Mouse (Mus musculus): ENCODE results near the gene Prmt3. TPM values are rescaled to one million over a fixed set of nuclear protein-coding genes. Genes with fewer than 3 reads are reported as not detected.

Prmt3 gene
- polyA plus RNA-seq, 1 experiment from 2014 or later = 55.0 TPM

- DNase-seq (ENCODE audit: low spot score) (no peak), ATAC-seq (ENCODE audit: insufficient read depth, low FRiP score, low TSS enrichment) (no peak)
- no peaks in the 10 kb centered on the region for H3K9me3 ChIP-seq (ENCODE audit: control insufficient read depth, low read length)
- 0 out of 2 replicates have a peak, but pooled peaks cover 3% of the 10 kb centered on the region for H3K36me3 ChIP-seq (ENCODE audit: control insufficient read depth, insufficient read depth, low read length)
- no peaks in the 10 kb centered on the region for H3K27me3 ChIP-seq (ENCODE audit: control insufficient read depth, insufficient read depth, low read length)
- H3K4me1 ChIP-seq (ENCODE audit: control insufficient read depth, insufficient read depth, low read length) = no peaks in the 10 kb centered on the region
- no peak overlapping the region for H3K4me2 ChIP-seq (ENCODE audit: low read depth)
- H3K9ac ChIP-seq (ENCODE audit: low read length) = no peak overlapping the region
- 95% methylated on average over 2 of the region's 2 CpGs for WGBS
- no peak overlapping the region for H3K27ac ChIP-seq (ENCODE audit: low read depth, low read length)
- H3K4me3 ChIP-seq (ENCODE audit: low read depth, low read length) = no peak overlapping the region
These were observed 4.9 kb downstream of the Prmt3 start for GRCm38 (mm10) chr7:49783017-49783416.

- H3K4me2 ChIP-seq (ENCODE audit: low read depth) = no peak overlapping the region
These were observed 7.0 kb downstream of the Prmt3 start for GRCm38 (mm10) chr7:49785141-49785540.

GRCm38 (mm10) chr7:49786618-49787382, 8.7 kb downstream of the Prmt3 start:
- no peak overlapping the region for H3K27ac ChIP-seq (ENCODE audit: low read depth, low read length)
- H3K4me1 ChIP-seq (ENCODE audit: control insufficient read depth, insufficient read depth, low read length) = no peaks in the 10 kb centered on the region
- H3K27me3 ChIP-seq (ENCODE audit: control insufficient read depth, insufficient read depth, low read length) = no peaks in the 10 kb centered on the region
- H3K36me3 ChIP-seq (ENCODE audit: control insufficient read depth, insufficient read depth, low read length) = 0 out of 2 replicates have a peak, but pooled peaks cover 3% of the 10 kb centered on the region
- DNase-seq (ENCODE audit: low spot score) (peak; percentile 82), ATAC-seq (ENCODE audit: insufficient read depth, low FRiP score, low TSS enrichment) (peak; percentile 74)
- H3K4me2 ChIP-seq (ENCODE audit: low read depth) = no peak overlapping the region
- H3K4me3 ChIP-seq (ENCODE audit: low read depth, low read length) = no peak overlapping the region
- no peaks in the 10 kb centered on the region for H3K9me3 ChIP-seq (ENCODE audit: control insufficient read depth, low read length)
- whole genome bisulfite sequencing = 54% methylated on average over 12 of the region's 12 CpGs
- no peak overlapping the region for H3K9ac ChIP-seq (ENCODE audit: low read length)

More at GRCm38 (mm10) chr7:49785141-49785540, 7.0 kb downstream of the Prmt3 start:
- Histone ChIP-seq H3K4me1 (ENCODE audit: control insufficient read depth, insufficient read depth, low read length) (no peaks in the 10 kb centered on the region), H3K36me3 (ENCODE audit: control insufficient read depth, insufficient read depth, low read length) (0 out of 2 replicates have a peak, but pooled peaks cover 3% of the 10 kb centered on the region), H3K27me3 (ENCODE audit: control insufficient read depth, insufficient read depth, low read length) (no peaks in the 10 kb centered on the region), H3K27ac (ENCODE audit: low read depth, low read length) (no peak overlapping the region), H3K4me3 (ENCODE audit: low read depth, low read length) (no peak overlapping the region), H3K9me3 (ENCODE audit: control insufficient read depth, low read length) (no peaks in the 10 kb centered on the region), H3K9ac (ENCODE audit: low read length) (no peak overlapping the region)
- ATAC-seq (ENCODE audit: insufficient read depth, low FRiP score, low TSS enrichment) = no peak
- no peak for DNase-seq (ENCODE audit: low spot score)
- WGBS = 93% methylated on average over 7 of the region's 7 CpGs

GRCm38 (mm10) chr7:49787383-49787645, 9.2 kb downstream of the Prmt3 start:
- H3K9me3 ChIP-seq (ENCODE audit: control insufficient read depth, low read length) = no peaks in the 10 kb centered on the region
- H3K27ac ChIP-seq (ENCODE audit: low read depth, low read length) = no peak overlapping the region
- ATAC-seq (ENCODE audit: insufficient read depth, low FRiP score, low TSS enrichment) = no peak
- no peak overlapping the region for H3K4me3 ChIP-seq (ENCODE audit: low read depth, low read length)
- H3K4me2 ChIP-seq (ENCODE audit: low read depth) = no peak overlapping the region
- DNase-seq (ENCODE audit: low spot score) = no peak
- WGBS = 94% methylated on average over 3 of the region's 3 CpGs
- no peaks in the 10 kb centered on the region for H3K27me3 ChIP-seq (ENCODE audit: control insufficient read depth, insufficient read depth, low read length)
- H3K4me1 ChIP-seq (ENCODE audit: control insufficient read depth, insufficient read depth, low read length) = no peaks in the 10 kb centered on the region
- H3K9ac ChIP-seq (ENCODE audit: low read length) = no peak overlapping the region
- no peaks in the 10 kb centered on the region for H3K36me3 ChIP-seq (ENCODE audit: control insufficient read depth, insufficient read depth, low read length)

GRCm38 (mm10) chr7:49794304-49794703, 16.2 kb downstream of the Prmt3 start:
- Histone ChIP-seq H3K27me3 (ENCODE audit: control insufficient read depth, insufficient read depth, low read length) (no peaks in the 10 kb centered on the region), H3K4me1 (ENCODE audit: control insufficient read depth, insufficient read depth, low read length) (no peaks in the 10 kb centered on the region), H3K27ac (ENCODE audit: low read depth, low read length) (no peak overlapping the region), H3K4me2 (ENCODE audit: low read depth) (no peak overlapping the region), H3K4me3 (ENCODE audit: low read depth, low read length) (no peak overlapping the region), H3K36me3 (ENCODE audit: control insufficient read depth, insufficient read depth, low read length) (no peaks in the 10 kb centered on the region), H3K9me3 (ENCODE audit: control insufficient read depth, low read length) (no peaks in the 10 kb centered on the region), H3K9ac (ENCODE audit: low read length) (no peak overlapping the region)
- ATAC-seq (ENCODE audit: insufficient read depth, low FRiP score, low TSS enrichment) = no peak
- whole genome bisulfite sequencing = 86% methylated on average over 2 of the region's 2 CpGs
- DNase-seq (ENCODE audit: low spot score) = no peak

GRCm38 (mm10) chr7:49797171-49797570, 19.0 kb downstream of the Prmt3 start:
- no peaks in the 10 kb centered on the region for H3K9me3 ChIP-seq (ENCODE audit: control insufficient read depth, low read length)
- ATAC-seq (ENCODE audit: insufficient read depth, low FRiP score, low TSS enrichment) (no peak), DNase-seq (ENCODE audit: low spot score) (no peak)
- no peaks in the 10 kb centered on the region for H3K4me1 ChIP-seq (ENCODE audit: control insufficient read depth, insufficient read depth, low read length)
- H3K4me2 ChIP-seq (ENCODE audit: low read depth) = no peak overlapping the region
- no peaks in the 10 kb centered on the region for H3K36me3 ChIP-seq (ENCODE audit: control insufficient read depth, insufficient read depth, low read length)
- no peaks in the 10 kb centered on the region for H3K27me3 ChIP-seq (ENCODE audit: control insufficient read depth, insufficient read depth, low read length)
- WGBS = 83% methylated on average over 1 of the region's 1 CpGs
- no peak overlapping the region for H3K4me3 ChIP-seq (ENCODE audit: low read depth, low read length)
- no peak overlapping the region for H3K9ac ChIP-seq (ENCODE audit: low read length)
- no peak overlapping the region for H3K27ac ChIP-seq (ENCODE audit: low read depth, low read length)

GRCm38 (mm10) chr7:49803511-49803910, 25.4 kb downstream of the Prmt3 start:
- Histone ChIP-seq H3K36me3 (ENCODE audit: control insufficient read depth, insufficient read depth, low read length) (peaks cover under 1% of the 10 kb centered on the region), H3K27me3 (ENCODE audit: control insufficient read depth, insufficient read depth, low read length) (no peaks in the 10 kb centered on the region), H3K9ac (ENCODE audit: low read length) (no peak overlapping the region), H3K27ac (ENCODE audit: low read depth, low read length) (no peak overlapping the region), H3K4me3 (ENCODE audit: low read depth, low read length) (no peak overlapping the region), H3K4me1 (ENCODE audit: control insufficient read depth, insufficient read depth, low read length) (no peaks in the 10 kb centered on the region), H3K4me2 (ENCODE audit: low read depth) (no peak overlapping the region), H3K9me3 (ENCODE audit: control insufficient read depth, low read length) (no peaks in the 10 kb centered on the region)
- no peak for ATAC-seq (ENCODE audit: insufficient read depth, low FRiP score, low TSS enrichment)
- no peak for DNase-seq (ENCODE audit: low spot score)
- 91% methylated on average over 6 of the region's 6 CpGs for WGBS

GRCm38 (mm10) chr7:49804638-49805165, 26.6 kb downstream of the Prmt3 start:
- Histone ChIP-seq H3K4me1 (ENCODE audit: control insufficient read depth, insufficient read depth, low read length) (no peaks in the 10 kb centered on the region), H3K4me3 (ENCODE audit: low read depth, low read length) (no peak overlapping the region), H3K9me3 (ENCODE audit: control insufficient read depth, low read length) (no peaks in the 10 kb centered on the region), H3K4me2 (ENCODE audit: low read depth) (no peak overlapping the region), H3K36me3 (ENCODE audit: control insufficient read depth, insufficient read depth, low read length) (peaks cover 2% of the 10 kb centered on the region), H3K27me3 (ENCODE audit: control insufficient read depth, insufficient read depth, low read length) (no peaks in the 10 kb centered on the region), H3K27ac (ENCODE audit: low read depth, low read length) (no peak overlapping the region), H3K9ac (ENCODE audit: low read length) (no peak overlapping the region)
- 82% methylated on average over 5 of the region's 5 CpGs for whole genome bisulfite sequencing
- DNase-seq (ENCODE audit: low spot score) = no peak
- ATAC-seq (ENCODE audit: insufficient read depth, low FRiP score, low TSS enrichment) = no peak

- Histone ChIP-seq H3K4me1 (ENCODE audit: control insufficient read depth, insufficient read depth, low read length) (no peaks in the 10 kb centered on the region), H3K4me2 (ENCODE audit: low read depth) (no peak overlapping the region), H3K36me3 (ENCODE audit: control insufficient read depth, insufficient read depth, low read length) (peaks cover 2% of the 10 kb centered on the region), H3K9ac (ENCODE audit: low read length) (no peak overlapping the region), H3K9me3 (ENCODE audit: control insufficient read depth, low read length) (no peaks in the 10 kb centered on the region), H3K4me3 (ENCODE audit: low read depth, low read length) (no peak overlapping the region), H3K27ac (ENCODE audit: low read depth, low read length) (no peak overlapping the region), H3K27me3 (ENCODE audit: control insufficient read depth, insufficient read depth, low read length) (no peaks in the 10 kb centered on the region)
- 54% methylated on average over 3 of the region's 3 CpGs for WGBS
- DNase-seq (ENCODE audit: low spot score) (no peak), ATAC-seq (ENCODE audit: insufficient read depth, low FRiP score, low TSS enrichment) (no peak)
These were observed 27.5 kb downstream of the Prmt3 start for GRCm38 (mm10) chr7:49805618-49806017.
